10 mouse cellular contexts compared by ENCODE assay signal in genomic region chr3:41319214-41319856, GRCm38 (mm10).
A peak's percentile ranks its signal among the peaks of the same experiment; 100 is the strongest.
DNase-seq lines count a peak whose midpoint lies in the region; ATAC-seq and TF ChIP-seq lines count a peak whose summit lies in the region.
"Had no signal": no experiment of that assay in that cellular context is flagged by ENCODE, and none has a peak within 500 bp of the region (broad histone marks: within the 10 kb centered on the region; RNA-seq: fewer than 3 reads in every experiment).

No protein-coding gene starts in this region.

- WGBS in kidney, postnatal 0 days = 50% methylated on average over 5 of the region's 5 CpGs
- 66% methylated on average over 5 of the region's 5 CpGs for WGBS in kidney, adult 2 months
- WGBS in embryonic facial prominence, embryonic 14.5 days = 22% methylated on average over 5 of the region's 5 CpGs

- H3K9me3 ChIP-seq in kidney, postnatal 0 days (replicated peaks; ENCODE audit: low read length) = no peaks in the 10 kb centered on the region
- peaks cover 5% of the 10 kb centered on the region; the same call in 1 of the 2 replicates for H3K9me3 ChIP-seq in embryonic facial prominence, embryonic 14.5 days (ENCODE audit: control insufficient read depth, low read length)

- H3K4me1 ChIP-seq in kidney, postnatal 0 days (replicated peaks; ENCODE audit: insufficient read depth, low read length) = peaks cover 10% of the 10 kb centered on the region; the same call in 1 of the 2 replicates
- H3K4me1 ChIP-seq in kidney, adult 2 months (ENCODE audit: control insufficient read depth, insufficient read depth, low read length) = no peaks in the 10 kb centered on the region
- peaks cover 16% of the 10 kb centered on the region for H3K4me1 ChIP-seq in embryonic facial prominence, embryonic 14.5 days (ENCODE audit: control insufficient read depth, insufficient read depth, low read length)

- DNase-seq in kidney, postnatal 0 days (ENCODE audit: low spot score) = peak; percentile 22
- no peak for DNase-seq in kidney, adult 2 months
- peak; percentile 18 for DNase-seq in adipocyte (ENCODE audit: low spot score)
- peak; percentile 93 for DNase-seq in embryonic facial prominence, embryonic 14.5 days (ENCODE audit: low spot score)
- no peak for DNase-seq in urinary bladder, postnatal 14 days (ENCODE audit: low spot score)
- no peak for DNase-seq in adrenal gland, postnatal 25 days
- DNase-seq: heart, adult 18-20 months had no signal

- no peak overlapping the region for H3ac ChIP-seq in myocyte (ENCODE audit: control insufficient read depth, insufficient read length)

- no peak for TF ChIP-seq CTCF in kidney, postnatal 0 days (IDR thresholded peaks at IDR 0.05; ENCODE audit: low read depth)
- TF ChIP-seq CTCF in kidney, adult 2 months (conservative IDR thresholded peaks at IDR 0.05; ENCODE audit: insufficient read depth, insufficient read length, low read depth, low read length) = no peak

- no peak for TF ChIP-seq POLR2A in kidney, adult 2 months (IDR thresholded peaks at IDR 0.05; ENCODE audit: low read depth, low read length)
- TF ChIP-seq POLR2A in myocyte (IDR thresholded peaks at IDR 0.05; ENCODE audit: insufficient read length, low read depth) = no peak

- no peaks in the 10 kb centered on the region for H3K36me3 ChIP-seq in kidney, postnatal 0 days (ENCODE audit: insufficient read depth, low read length)
- no peaks in the 10 kb centered on the region for H3K36me3 ChIP-seq in kidney, adult 2 months (ENCODE audit: control insufficient read depth, insufficient read depth, low read length)
- H3K36me3 ChIP-seq in embryonic facial prominence, embryonic 14.5 days (ENCODE audit: control insufficient read depth, insufficient read depth, low read length) = no peaks in the 10 kb centered on the region
- no peaks in the 10 kb centered on the region for H3K36me3 ChIP-seq in myocyte (ENCODE audit: control insufficient read depth, insufficient read depth)

- ATAC-seq in kidney, postnatal 0 days (replicated peaks; ENCODE audit: low FRiP score, low read depth) = no peak
- peak; percentile 77 for ATAC-seq in embryonic facial prominence, embryonic 14.5 days (ENCODE audit: low read depth)
- ATAC-seq: lung, postnatal 0 days had no signal

- no peak overlapping the region for H3K4me2 ChIP-seq in kidney, postnatal 0 days (ENCODE audit: low read length)
- H3K4me2 ChIP-seq in embryonic facial prominence, embryonic 14.5 days (ENCODE audit: low read depth, low read length) = no peak overlapping the region
- H3K4me2 ChIP-seq in myocyte (ENCODE audit: low read depth) = no peak overlapping the region

- H3K27me3 ChIP-seq in kidney, postnatal 0 days (ENCODE audit: insufficient read depth, low read length) = no peaks in the 10 kb centered on the region
- no peaks in the 10 kb centered on the region for H3K27me3 ChIP-seq in kidney, adult 2 months (replicated peaks; ENCODE audit: control insufficient read depth, insufficient read depth, low read length)
- H3K27me3 ChIP-seq in embryonic facial prominence, embryonic 14.5 days (replicated peaks; ENCODE audit: control insufficient read depth, insufficient read depth, low read length) = no peaks in the 10 kb centered on the region
- H3K27me3 ChIP-seq in myocyte (ENCODE audit: control insufficient read depth, insufficient read depth, insufficient read length) = no peaks in the 10 kb centered on the region

- no peak overlapping the region for H3K27ac ChIP-seq in kidney, postnatal 0 days
- H3K27ac ChIP-seq in kidney, adult 2 months (ENCODE audit: insufficient read depth, low read depth, low read length) = no peak overlapping the region
- peak overlapping the region; percentile 44; the same call in 1 of the 2 replicates for H3K27ac ChIP-seq in embryonic facial prominence, embryonic 14.5 days (replicated peaks; ENCODE audit: low read depth, low read length)

- H3K9ac ChIP-seq in kidney, postnatal 0 days (ENCODE audit: low read depth, low read length) = no peak overlapping the region
- no peak overlapping the region for H3K9ac ChIP-seq in embryonic facial prominence, embryonic 14.5 days (ENCODE audit: low read depth, low read length)

- H3K79me2 ChIP-seq in myocyte (ENCODE audit: control insufficient read depth, insufficient read depth) = no peaks in the 10 kb centered on the region

- no peak overlapping the region for H3K4me3 ChIP-seq in kidney, postnatal 0 days (replicated peaks; ENCODE audit: low read depth, low read length)
- no peak overlapping the region for H3K4me3 ChIP-seq in kidney, adult 2 months (ENCODE audit: insufficient read depth, low read depth, low read length)
- H3K4me3 ChIP-seq in embryonic facial prominence, embryonic 14.5 days (ENCODE audit: low read depth, low read length) = no peak overlapping the region
- H3K4me3 ChIP-seq in myocyte = no peak overlapping the region
- H3K4me3 ChIP-seq: erythroblast, embryonic 14.5 days had no signal

TF ChIP-seq in myocyte, 11 proteins besides CTCF, POLR2A, EP300 and RAD21:
- TF ChIP-seq CEBPB (IDR thresholded peaks at IDR 0.05; ENCODE audit: insufficient read depth, poor library complexity, severe bottlenecking) = no peak
- TF ChIP-seq MYOD1 (IDR thresholded peaks at IDR 0.05; ENCODE audit: control insufficient read depth in 1 of 3, insufficient read length in 2 of 3, low read depth in 2 of 3) = peak in 2 of 3 experiments; percentile 1 to 27
- TF ChIP-seq POLR2AphosphoS2 (IDR thresholded peaks at IDR 0.05; ENCODE audit: insufficient read length, low read depth) = no peak
TF ChIP-seq in myocyte: peak in this region for 1.

Comparison
In these comparisons a context has a peak if more than half of its experiments do, and no peak if none do; other contexts are left out.
1. DNase-seq: peak in kidney, postnatal 0 days (single experiment), adipocyte (single experiment) and embryonic facial prominence, embryonic 14.5 days (single experiment); none in kidney, adult 2 months (single experiment), urinary bladder, postnatal 14 days (single experiment) and adrenal gland, postnatal 25 days (single experiment).